Mouse (Mus musculus) limb, embryonic 10.5 days (tissue): ENCODE data around the gene 4930578C19Rik. TPM values are rescaled to one million over a fixed set of nuclear protein-coding genes. Genes with fewer than 3 reads are reported as not detected.
A peak's percentile ranks its signal among the peaks of the same experiment; 100 is the strongest.

Experiments
- DNase-seq: peaks from one replicate; pipeline ENCODE4 v3.0.0-alpha.2; 2017; ENCODE audit warnings: low spot score
- H3K27ac ChIP-seq: fragments of 300-500 bp; sonication (generic); 2 replicates; pipeline ENCODE4 v1.5.1; 2016; ENCODE audit warnings: mild to moderate bottlenecking
- H3K27me3 ChIP-seq: fragments of 300-500 bp; sonication (generic); 2 replicates; pipeline ENCODE4 v1.6.1; 2016; ENCODE audit warnings: low read depth, mild to moderate bottlenecking; ENCODE audit not compliant: poor library complexity, severe bottlenecking
- H3K36me3 ChIP-seq: fragments of 300-500 bp; sonication (generic); 2 replicates; pipeline ENCODE4 v1.6.1; 2016; ENCODE audit warnings: mild to moderate bottlenecking, moderate library complexity
- H3K4me1 ChIP-seq: fragments of 300-500 bp; sonication (generic); 2 replicates; pipeline ENCODE4 v1.6.1; 2016
- H3K4me3 ChIP-seq: fragments of 300-500 bp; sonication (generic); 2 replicates; pipeline ENCODE4 v1.5.1; 2016; ENCODE audit warnings: mild to moderate bottlenecking, moderate library complexity
- H3K9me3 ChIP-seq: fragments of 300-500 bp; sonication (generic); replicated peaks from 2 replicates; pipeline ENCODE4 v1.6.1; 2016; ENCODE audit warnings: mild to moderate bottlenecking
- WGBS: fragments of 180-500 bp; shearing (Covaris S2); methylation state at CpG from one replicate; pipeline ENCODE4 v1.1.7; 2016; 5-methylcytosine and 5-hydroxymethylcytosine counted together
- polyA plus RNA-seq: library from polyadenylated mRNA; unstranded; fragments of >200 nt; fragmentation: Nextera tagmentation; extraction: Ambion mirVana; gene quantifications from 2 replicates; pipeline ENCODE4 v1.2.1, GENCODE M21; 2016

4930578C19Rik gene
- 0.56 and 0.59 TPM in 2 replicates for polyA plus RNA-seq

DNA sequence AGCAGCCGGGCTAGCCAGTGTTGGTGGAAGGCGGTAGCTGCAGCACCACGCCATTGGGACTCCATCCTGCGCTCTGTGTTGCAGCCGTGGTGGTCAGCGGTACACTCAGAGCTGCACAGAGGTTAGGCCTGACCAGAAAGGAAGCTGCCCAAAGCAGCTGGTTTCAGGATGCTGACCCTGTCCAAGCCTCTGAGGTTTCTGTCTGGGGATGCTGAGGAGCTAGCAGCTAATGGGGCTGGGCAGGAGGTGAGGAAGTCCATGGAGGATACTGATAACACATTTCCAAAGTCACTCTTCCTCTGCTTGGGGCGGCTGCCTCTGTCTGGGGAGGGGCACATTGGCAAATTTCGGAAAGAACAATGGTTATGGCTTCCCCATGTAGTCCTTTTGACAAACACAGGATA, at the start of gene 4930578C19Rik:
Gene 4930578C19Rik (minus strand): TSS at position 200 of the 404 bp plus-strand sequence.
- Histone ChIP-seq H3K27ac (no peak within 1 kb of the TSS), H3K27me3 (no peaks in the 10 kb centered on the region), H3K4me3 (no peak within 1 kb of the TSS), H3K36me3 (no peaks in the 10 kb centered on the region), H3K9me3 (no peaks in the 10 kb centered on the region), H3K4me1 (no peaks in the 10 kb centered on the region)
- DNase-seq: no peak
- 83% methylated on average over 8 of the region's 8 CpGs for WGBS

- no peak for DNase-seq
- no peaks in the 10 kb centered on the region for H3K27me3 ChIP-seq
- H3K36me3 ChIP-seq: no peaks in the 10 kb centered on the region
- H3K4me3 ChIP-seq: no peak overlapping the region
- WGBS: 77% methylated on average over 1 of the region's 1 CpGs
- H3K27ac ChIP-seq: no peak overlapping the region
- H3K9me3 ChIP-seq: no peaks in the 10 kb centered on the region
- no peaks in the 10 kb centered on the region for H3K4me1 ChIP-seq
These were observed 6.5 kb upstream of the 4930578C19Rik start for GRCm38 (mm10) chrX:18467690-18468089.

DNA sequence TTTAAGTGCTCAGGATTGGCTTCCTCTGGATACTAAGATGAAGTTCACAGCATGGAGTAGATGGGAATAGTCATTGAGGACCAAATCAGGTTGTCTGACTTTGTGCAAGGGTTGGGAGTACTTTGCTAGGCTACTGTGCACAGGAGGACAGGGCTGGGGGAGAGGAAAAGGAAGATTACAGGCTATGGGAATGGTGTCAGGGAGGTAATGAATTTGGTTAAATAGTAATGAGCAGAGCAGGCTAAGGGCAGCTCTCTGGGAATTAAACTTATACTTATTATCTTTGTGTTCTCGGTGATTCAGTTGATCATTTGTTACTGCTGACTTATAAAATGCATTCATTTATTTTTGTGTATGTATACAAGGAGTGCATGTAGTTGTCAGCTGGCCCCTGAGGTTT, 1.7 kb upstream of the 4930578C19Rik start:
- Histone ChIP-seq H3K9me3 (no peaks in the 10 kb centered on the region), H3K4me3 (no peak overlapping the region), H3K4me1 (no peaks in the 10 kb centered on the region), H3K36me3 (no peaks in the 10 kb centered on the region), H3K27ac (no peak overlapping the region), H3K27me3 (no peaks in the 10 kb centered on the region)
- 90% methylated on average over 1 of the region's 1 CpGs for WGBS
- DNase-seq: no peak

DNA sequence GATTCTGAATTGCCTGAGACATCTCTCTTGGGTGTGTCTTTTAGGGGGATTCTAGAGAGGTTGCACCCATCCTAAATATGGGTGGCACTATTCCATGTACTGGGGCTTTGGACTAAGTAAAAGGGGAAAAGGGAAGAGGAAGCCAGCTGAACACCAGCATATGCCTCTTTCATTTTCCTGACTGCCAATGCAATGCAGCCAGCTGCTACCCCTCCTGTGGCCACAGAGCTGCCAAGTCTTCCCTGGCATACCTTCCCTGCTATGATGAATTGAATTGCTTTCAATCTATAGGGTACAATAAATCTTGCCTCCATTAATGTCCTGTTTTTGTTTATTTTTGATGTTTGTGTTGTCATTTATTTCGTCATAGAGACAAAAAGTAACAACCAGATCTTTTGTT, 9.6 kb downstream of the 4930578C19Rik start:
- 52% methylated on average over 1 of the region's 1 CpGs for whole genome bisulfite sequencing
- H3K27me3 ChIP-seq: no peaks in the 10 kb centered on the region
- H3K4me1 ChIP-seq: no peaks in the 10 kb centered on the region
- no peaks in the 10 kb centered on the region for H3K9me3 ChIP-seq
- H3K36me3 ChIP-seq: no peaks in the 10 kb centered on the region
- H3K4me3 ChIP-seq: no peak overlapping the region
- no peak overlapping the region for H3K27ac ChIP-seq
- DNase-seq: no peak

DNA sequence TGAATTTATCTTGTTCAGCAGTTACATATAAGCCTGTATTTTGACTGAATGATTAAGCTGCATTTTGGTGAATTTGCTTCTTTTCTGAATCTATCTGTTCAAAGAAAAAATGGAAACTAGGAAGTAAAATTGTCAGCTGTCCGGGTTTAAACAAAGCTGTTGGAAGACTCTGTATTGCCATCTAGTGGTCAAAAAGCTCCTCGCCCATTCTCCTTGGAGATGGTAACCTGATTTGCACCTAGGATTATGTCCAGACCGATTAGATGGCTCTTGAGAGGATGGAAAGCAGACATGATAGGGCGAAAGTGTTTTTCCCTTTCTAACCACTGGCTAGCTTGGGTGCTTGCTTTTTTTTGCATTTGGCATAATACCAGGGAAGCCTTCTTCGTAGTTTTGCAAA, 19.1 kb downstream of the 4930578C19Rik start:
- WGBS: 37% methylated on average over 5 of the region's 5 CpGs
- H3K27me3 ChIP-seq: no peaks in the 10 kb centered on the region
- DNase-seq: peak; percentile 41
- H3K9me3 ChIP-seq: no peaks in the 10 kb centered on the region
- no peaks in the 10 kb centered on the region for H3K4me1 ChIP-seq
- no peaks in the 10 kb centered on the region for H3K36me3 ChIP-seq
- no peak overlapping the region for H3K27ac ChIP-seq
- no peak overlapping the region for H3K4me3 ChIP-seq

DNA sequence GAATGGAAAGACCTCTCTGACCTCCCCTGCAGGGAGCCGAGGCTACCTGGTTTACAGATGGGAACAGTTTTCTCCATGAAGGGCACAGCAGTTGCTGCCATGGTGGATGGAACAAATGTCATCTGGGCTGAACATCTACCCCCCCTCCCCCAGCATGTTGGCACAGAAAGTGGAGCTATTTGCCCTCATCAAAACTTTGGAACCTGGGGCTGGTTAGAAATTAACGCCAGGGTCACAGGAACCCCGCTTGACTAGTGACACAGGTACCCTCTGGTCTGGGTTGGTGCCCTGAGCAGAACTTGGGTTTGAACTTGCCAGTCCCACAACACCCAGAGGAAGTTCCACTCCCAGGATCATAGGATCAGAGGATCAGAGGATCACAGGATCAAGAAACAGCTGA, 35.7 kb downstream of the 4930578C19Rik start:
- H3K9me3 ChIP-seq: no peaks in the 10 kb centered on the region

DNA sequence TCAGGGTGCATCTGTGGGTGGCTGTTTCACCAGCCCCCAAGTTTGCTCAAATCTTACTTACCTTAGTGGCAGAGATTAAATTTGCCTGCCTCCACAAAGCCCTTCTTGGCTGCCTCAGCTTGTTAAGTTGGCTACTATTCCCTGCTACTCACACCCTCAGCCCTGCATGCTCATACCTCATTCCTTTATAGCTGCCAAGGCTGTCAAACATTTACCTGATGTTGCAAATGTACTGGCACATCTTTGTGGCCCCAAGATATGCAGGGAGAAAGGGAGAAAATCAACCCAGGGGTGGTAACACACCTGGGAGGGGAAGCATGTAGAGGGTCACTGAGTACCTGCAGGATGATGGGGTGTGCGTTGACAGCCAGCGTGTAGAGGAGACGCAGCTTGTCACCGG, 38.0 kb downstream of the 4930578C19Rik start:
- no peaks in the 10 kb centered on the region for H3K9me3 ChIP-seq
- no peak for DNase-seq
- H3K27ac ChIP-seq: no peak overlapping the region
- H3K4me1 ChIP-seq: no peaks in the 10 kb centered on the region
- 99% methylated on average over 4 of the region's 4 CpGs for WGBS
- H3K36me3 ChIP-seq: no peaks in the 10 kb centered on the region
- H3K27me3 ChIP-seq: no peaks in the 10 kb centered on the region
- H3K4me3 ChIP-seq: no peak overlapping the region

More for the DNA sequence above, 35.7 kb downstream of the 4930578C19Rik start:
- 92% methylated on average over 3 of the region's 3 CpGs for WGBS
- Histone ChIP-seq H3K4me3 (no peak overlapping the region), H3K4me1 (no peaks in the 10 kb centered on the region), H3K27ac (no peak overlapping the region), H3K27me3 (no peaks in the 10 kb centered on the region), H3K36me3 (no peaks in the 10 kb centered on the region)
- DNase-seq: no peak

DNA sequence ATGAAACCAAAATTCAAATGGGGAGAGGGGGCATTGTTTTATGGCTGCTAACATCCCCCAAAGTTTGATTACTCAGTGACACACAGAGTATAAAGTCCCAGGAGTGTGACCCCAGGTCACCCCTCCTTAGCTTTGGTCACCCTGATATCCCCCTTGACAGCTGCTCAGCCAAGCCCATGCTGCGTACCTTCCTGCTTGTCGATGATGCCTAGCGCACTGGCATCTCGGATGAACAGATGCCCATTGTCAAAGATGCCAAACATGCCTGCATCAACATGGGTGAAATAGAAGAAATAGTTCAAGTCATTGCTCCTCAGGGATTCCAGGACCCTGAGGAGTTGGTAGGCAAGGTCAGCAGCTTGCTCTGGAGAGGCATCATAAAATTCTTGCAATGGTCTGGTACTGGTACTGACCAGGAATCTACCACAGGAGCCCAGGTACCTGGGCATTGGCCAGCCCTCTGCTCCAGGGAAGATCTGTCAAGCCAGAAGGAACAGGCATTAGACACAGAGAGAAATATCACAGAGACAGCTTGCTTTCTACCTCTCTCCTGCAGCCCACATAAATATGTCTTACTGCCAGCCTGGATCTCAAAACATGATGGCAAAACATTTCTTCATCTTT, 40.9 kb downstream of the 4930578C19Rik start:
- 96% methylated on average over 4 of the region's 4 CpGs for WGBS
- Histone ChIP-seq H3K4me3 (no peak overlapping the region), H3K27ac (no peak overlapping the region)

GRCm38 (mm10) chrX:18418977-18419376, 42.2 kb downstream of the 4930578C19Rik start:
- WGBS: 39% methylated on average over 1 of the region's 1 CpGs
- H3K36me3 ChIP-seq: no peaks in the 10 kb centered on the region
- no peaks in the 10 kb centered on the region for H3K9me3 ChIP-seq
- no peaks in the 10 kb centered on the region for H3K27me3 ChIP-seq
- no peak overlapping the region for H3K4me3 ChIP-seq
- no peak overlapping the region for H3K27ac ChIP-seq
- DNase-seq: no peak
- H3K4me1 ChIP-seq: no peaks in the 10 kb centered on the region

More for the DNA sequence above, 40.9 kb downstream of the 4930578C19Rik start:
- no peak for DNase-seq
- Histone ChIP-seq H3K9me3 (no peaks in the 10 kb centered on the region), H3K36me3 (no peaks in the 10 kb centered on the region), H3K4me1 (no peaks in the 10 kb centered on the region), H3K27me3 (no peaks in the 10 kb centered on the region)

- H3K27ac ChIP-seq: no peak overlapping the region
- 96% methylated on average over 2 of the region's 2 CpGs for WGBS
- no peak for DNase-seq
- H3K4me1 ChIP-seq: no peaks in the 10 kb centered on the region
- no peaks in the 10 kb centered on the region for H3K9me3 ChIP-seq
- no peaks in the 10 kb centered on the region for H3K36me3 ChIP-seq
- no peaks in the 10 kb centered on the region for H3K27me3 ChIP-seq
- H3K4me3 ChIP-seq: no peak overlapping the region
These were observed 46.6 kb downstream of the 4930578C19Rik start for GRCm38 (mm10) chrX:18414560-18414959.

- H3K36me3 ChIP-seq: no peaks in the 10 kb centered on the region
- no peaks in the 10 kb centered on the region for H3K9me3 ChIP-seq
- H3K27me3 ChIP-seq: no peaks in the 10 kb centered on the region
- H3K4me3 ChIP-seq: no peak overlapping the region
- 89% methylated on average over 10 of the region's 10 CpGs for WGBS
- no peak overlapping the region for H3K27ac ChIP-seq
- DNase-seq: no peak
- no peaks in the 10 kb centered on the region for H3K4me1 ChIP-seq
These were observed 49.9 kb downstream of the 4930578C19Rik start for GRCm38 (mm10) chrX:18411071-18411840.

DNA sequence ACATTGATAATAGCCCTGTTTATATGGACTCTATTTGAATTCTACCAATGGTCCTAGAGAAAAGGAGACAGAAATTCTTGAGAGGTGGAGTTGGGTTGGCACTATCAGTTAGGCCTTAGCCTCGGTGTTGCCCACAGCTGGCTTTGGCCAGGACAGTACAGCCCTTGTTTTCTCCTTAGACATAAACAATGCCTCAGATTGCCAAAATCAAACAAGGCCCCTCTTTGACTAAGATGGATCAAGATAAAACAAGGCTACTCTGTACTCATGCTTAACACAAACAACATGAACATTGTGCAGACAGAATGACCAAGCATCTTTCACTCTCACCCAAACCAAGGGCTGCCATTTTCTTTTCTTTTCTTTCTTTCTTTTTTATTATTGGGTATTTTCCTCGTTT, 51.6 kb downstream of the 4930578C19Rik start:
- H3K4me3 ChIP-seq: no peak overlapping the region
- no peaks in the 10 kb centered on the region for H3K9me3 ChIP-seq
- WGBS: 88% methylated on average over 2 of the region's 2 CpGs
- no peak overlapping the region for H3K27ac ChIP-seq
- no peak for DNase-seq
- no peaks in the 10 kb centered on the region for H3K36me3 ChIP-seq
- no peaks in the 10 kb centered on the region for H3K4me1 ChIP-seq
- no peaks in the 10 kb centered on the region for H3K27me3 ChIP-seq

DNA sequence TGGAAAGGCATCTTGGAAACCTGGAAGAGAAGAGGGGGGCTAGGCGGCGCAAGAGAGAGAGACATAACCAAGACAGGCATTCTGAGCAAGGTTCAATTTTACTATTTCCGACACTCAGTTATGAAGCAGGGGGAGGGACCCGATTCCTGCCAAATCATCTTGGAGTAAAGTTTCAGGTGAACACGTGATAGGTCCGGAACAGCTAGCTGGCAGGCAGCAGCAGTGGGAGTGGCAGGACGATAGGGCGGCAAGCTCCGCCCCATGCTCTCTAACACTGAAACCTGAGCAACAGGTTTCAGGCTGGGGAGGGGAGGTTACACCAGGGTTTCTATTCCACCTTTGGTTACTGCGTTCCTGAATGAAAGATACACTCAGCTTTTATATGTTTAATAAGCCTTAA, 58.9 kb downstream of the 4930578C19Rik start:
- 51% methylated on average over 10 of the region's 10 CpGs for WGBS
- no peaks in the 10 kb centered on the region for H3K9me3 ChIP-seq
- no peak for DNase-seq
- no peak overlapping the region for H3K4me3 ChIP-seq
- no peaks in the 10 kb centered on the region for H3K36me3 ChIP-seq
- no peaks in the 10 kb centered on the region for H3K4me1 ChIP-seq
- H3K27ac ChIP-seq: no peak overlapping the region
- no peaks in the 10 kb centered on the region for H3K27me3 ChIP-seq
